Mouse (Mus musculus): ENCODE data around the gene Fig4.

Gene Fig4

DNA sequence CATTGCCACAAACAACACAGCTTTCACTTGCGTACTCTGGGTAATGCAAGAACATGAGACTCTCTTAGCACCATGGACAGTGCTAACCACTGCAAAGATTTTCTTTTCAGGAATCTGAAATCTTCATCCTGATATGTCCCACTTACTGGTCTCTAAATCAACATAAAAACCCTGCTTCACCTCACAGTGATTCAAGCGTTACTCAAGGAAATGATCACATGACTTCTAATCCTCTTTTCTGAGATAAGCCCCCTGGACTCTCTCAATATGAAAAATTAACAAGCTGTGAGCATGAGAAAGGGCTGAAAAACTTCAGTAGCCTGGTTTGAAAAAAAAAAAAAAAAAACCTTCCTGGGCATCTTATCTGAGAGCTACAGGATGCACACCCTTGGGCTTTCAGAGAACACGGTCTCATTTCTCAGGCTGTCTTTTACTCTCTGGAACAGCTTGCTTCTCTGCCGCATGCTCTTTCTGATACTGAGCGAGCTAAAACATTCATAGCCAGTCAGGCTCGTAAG lies 94.1 kb downstream of the Fig4 start:
- DNase-seq, result no peak

DNA sequence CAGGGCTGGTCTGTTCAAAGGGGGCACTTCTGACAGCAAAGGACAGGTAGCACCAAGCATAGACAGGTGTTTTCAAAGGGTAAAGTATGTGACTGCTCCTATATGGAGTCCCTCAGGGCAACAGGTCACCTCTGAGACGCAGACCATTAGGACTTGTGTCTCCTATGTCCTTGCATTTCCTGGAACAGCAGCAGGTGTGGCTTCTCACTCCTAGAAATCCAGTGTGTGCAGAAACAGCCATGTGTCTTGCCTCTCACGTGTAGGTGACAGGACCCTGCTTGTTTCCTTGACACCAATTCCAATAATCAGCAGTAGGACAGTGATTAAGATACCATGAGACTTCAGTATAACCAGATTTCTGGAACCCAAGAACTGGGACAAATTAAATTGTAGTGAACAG lies 97.4 kb downstream of the Fig4 start:
- DNase-seq, result no peak

DNA sequence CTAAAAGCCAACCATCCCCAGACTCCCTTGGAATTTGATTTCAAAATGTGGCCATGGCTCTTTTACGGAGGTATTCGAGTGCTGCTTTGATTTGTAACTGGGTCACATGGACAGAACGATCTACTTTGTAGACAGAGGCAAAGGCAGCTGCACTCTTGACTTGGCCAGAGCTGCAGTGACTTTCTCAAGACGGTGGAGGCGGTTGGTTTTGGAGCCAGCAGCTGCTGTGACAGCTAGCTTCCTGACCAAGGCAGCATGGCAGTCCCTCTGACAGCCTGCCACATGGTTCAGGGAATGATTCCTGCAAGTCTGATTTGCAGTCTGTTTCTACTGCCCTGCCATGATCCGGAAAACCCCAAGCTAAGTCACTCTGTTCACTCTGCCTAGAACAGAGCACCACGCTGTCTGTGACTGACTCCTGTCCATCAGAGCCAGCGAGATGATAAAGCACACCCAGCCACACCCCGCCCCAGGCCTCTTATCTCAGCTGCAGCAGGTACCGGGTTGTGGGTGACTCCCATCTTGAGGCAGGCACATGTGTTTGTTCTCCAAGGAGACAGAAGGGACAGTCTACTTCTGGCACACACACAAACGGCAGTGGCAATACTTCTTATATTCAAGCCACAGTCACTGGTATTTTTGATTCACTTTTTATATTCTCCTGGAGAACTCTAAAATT lies 98.3 kb downstream of the Fig4 start:
- no peak for DNase-seq

- no peak for DNase-seq
Measured at GRCm38 (mm10) chr10:41204191-41204590, 98.9 kb downstream of the Fig4 start.

DNA sequence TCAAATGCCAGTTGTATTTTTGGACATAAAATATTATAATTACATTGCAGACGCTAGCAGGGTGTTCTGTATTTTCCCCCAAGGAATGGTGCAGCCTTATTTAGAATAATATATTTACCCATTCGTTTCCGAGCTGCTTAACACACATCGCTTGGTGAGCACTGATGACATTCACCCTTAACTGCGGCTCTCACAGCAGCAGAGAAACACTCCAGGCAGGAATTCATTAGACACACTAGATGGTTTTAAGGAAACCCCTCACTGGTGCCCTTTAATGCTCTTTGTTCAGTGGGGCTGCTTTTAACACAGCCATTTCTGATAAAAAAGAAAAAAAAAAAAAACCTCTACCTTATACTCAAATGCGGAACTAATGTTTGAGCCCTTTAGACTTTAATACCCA lies 104.3 kb downstream of the Fig4 start:
- no peak for DNase-seq

DNA sequence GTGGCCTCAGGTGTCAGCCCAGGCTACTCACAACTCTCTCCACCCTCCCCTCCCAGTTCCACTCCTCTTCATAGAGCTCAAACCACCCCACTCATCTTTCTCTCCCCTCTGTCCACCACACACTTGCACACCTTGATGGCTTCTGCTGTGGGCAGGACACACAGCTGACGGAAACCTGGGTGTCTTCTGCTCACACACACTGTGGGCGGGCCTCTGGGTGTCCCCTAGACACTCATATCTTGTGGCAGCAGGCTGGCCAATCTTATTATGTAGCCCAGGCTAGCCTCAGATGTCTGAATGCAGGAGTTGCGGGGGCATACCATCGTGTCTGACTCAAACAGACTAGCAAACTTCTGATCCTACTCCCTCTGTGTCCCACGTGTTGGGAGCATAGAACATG lies 105.3 kb downstream of the Fig4 start:
- no peak for DNase-seq

DNA sequence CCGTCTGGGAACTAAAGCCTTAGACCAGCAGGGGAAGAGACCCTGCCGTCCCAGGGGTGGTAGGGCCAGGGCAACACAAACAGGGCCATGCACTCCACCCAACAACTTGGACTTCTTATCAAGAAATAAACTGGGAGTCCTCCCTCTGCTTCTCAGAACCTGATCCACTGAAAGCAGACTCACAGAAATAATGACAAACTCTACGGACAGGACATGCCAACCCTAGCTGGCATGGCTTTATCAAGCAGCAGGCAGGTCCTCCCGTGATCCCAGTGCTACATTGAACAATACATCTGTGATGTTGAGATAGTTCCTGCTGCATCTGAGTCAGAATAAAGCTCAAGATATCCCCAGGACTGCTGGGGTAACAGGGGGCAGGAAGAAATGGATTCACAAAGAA lies 106.8 kb downstream of the Fig4 start:
- no peak for DNase-seq

- no peak for DNase-seq
Measured at GRCm38 (mm10) chr10:41189392-41189791, 113.7 kb downstream of the Fig4 start.

GRCm38 (mm10) chr10:41183975-41184374 lies 119.1 kb downstream of the Fig4 start:
- no peak for DNase-seq

DNA sequence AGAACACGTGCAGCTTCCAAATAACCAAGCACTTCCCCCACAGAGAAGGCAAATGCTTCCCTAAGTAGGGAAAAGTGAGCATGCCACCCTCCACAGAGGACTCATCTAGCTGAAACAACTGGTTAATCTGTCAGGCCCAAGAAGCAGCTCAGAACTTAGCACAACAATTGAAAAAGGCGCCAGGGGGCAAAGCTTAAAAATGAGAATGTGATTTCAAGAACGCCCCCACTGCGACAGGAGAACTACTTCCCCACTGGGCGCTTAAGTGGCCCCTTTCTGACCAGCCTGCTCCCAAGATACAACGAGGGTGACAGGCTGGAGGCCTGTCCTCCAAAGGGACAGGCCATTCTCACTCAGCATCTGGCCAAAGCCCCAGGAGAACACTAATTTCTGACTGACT lies 120.4 kb downstream of the Fig4 start:
- no peak for DNase-seq

GRCm38 (mm10) chr10:41166141-41166540 lies 136.9 kb downstream of the Fig4 start:
- DNase-seq, result no peak

GRCm38 (mm10) chr10:41163108-41163507 lies 140.0 kb downstream of the Fig4 start:
- no peak for DNase-seq

GRCm38 (mm10) chr10:41157296-41157695 lies 145.8 kb downstream of the Fig4 start:
- no peak for DNase-seq

- DNase-seq, result no peak
Measured at GRCm38 (mm10) chr10:41156693-41157092, 146.4 kb downstream of the Fig4 start.

DNA sequence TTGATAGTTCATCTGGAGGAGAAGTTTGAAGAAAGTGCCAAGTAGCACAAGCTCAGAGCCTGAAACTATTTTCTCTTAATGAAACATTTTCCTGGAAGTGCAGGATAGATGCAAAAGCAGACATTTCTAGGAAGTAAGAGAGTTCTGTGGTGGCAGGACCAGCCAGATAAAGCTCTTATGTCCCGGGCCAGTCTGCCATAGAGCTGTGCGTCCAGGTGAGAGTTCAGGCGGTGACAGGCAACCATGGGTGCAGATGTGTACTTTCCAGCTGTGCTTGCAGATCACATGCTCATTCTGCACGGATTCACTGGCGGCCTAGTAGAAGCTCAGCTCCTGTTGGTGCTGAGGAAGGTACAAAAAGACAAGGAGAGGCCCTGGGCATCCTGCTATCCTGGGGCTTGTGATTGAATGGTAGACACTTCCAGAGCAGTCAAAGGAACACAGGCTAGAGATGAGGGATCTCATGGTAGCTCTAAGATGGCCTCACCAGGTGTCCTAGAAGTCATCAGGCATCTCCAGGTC lies 149.8 kb downstream of the Fig4 start:
- DNase-seq, result no peak

DNA sequence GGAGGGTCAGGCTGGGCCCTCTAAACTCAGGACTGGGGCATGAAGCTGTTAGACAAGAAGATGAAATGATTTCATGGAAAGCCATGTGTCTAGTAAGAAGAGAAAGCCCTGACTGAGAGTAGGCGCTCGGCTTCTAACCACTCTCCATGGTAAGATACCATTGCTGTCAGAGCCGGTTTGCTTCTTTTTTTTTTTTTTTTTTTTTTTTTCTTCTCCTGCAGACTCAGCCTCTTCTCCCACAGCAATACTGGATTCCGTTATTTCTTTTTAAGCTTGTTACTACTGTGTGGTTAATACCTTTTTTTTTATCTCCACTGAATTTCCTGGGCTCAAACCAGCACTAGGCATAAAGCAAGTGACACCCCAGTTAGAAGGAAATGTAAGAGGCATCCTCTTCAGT lies 151.2 kb downstream of the Fig4 start:
- no peak for DNase-seq

GRCm38 (mm10) chr10:41151441-41151840 lies 151.6 kb downstream of the Fig4 start:
- no peak for DNase-seq

- DNase-seq, result no peak
Measured at GRCm38 (mm10) chr10:41151021-41151420, 152.0 kb downstream of the Fig4 start.

GRCm38 (mm10) chr10:41150496-41150895 lies 152.6 kb downstream of the Fig4 start:
- DNase-seq, result no peak

GRCm38 (mm10) chr10:41149307-41149706 lies 153.8 kb downstream of the Fig4 start:
- no peak for DNase-seq

- DNase-seq, result no peak
Measured at GRCm38 (mm10) chr10:41146141-41146540, 156.9 kb downstream of the Fig4 start.
